Mouse (Mus musculus) kidney, postnatal 14 days (tissue): ENCODE results near the gene Ccdc102a.
"Not testable (repeated sequence)": the region's sequence is repeated elsewhere in the genome, so short reads cannot be mapped to it uniquely, and the experiment has no call there.

Source experiments
- DNase-seq: peaks from one replicate; pipeline ENCODE4 v3.0.0; 2022; ENCODE audit warnings: mixed read lengths

The Ccdc102a gene

GRCm38 (mm10) chr8:94872576-94872975 lies 45.3 kb downstream of the Ccdc102a start:
- no peak for DNase-seq

GRCm38 (mm10) chr8:94872156-94872555 lies 45.7 kb downstream of the Ccdc102a start:
- no peak for DNase-seq

- peak; percentile 85 for DNase-seq
Measured at GRCm38 (mm10) chr8:94871108-94871894, 46.6 kb downstream of the Ccdc102a start.

GRCm38 (mm10) chr8:94870474-94871107 lies 47.3 kb downstream of the Ccdc102a start:
- no peak for DNase-seq

- DNase-seq: no peak
Measured at GRCm38 (mm10) chr8:94870003-94870402, 47.9 kb downstream of the Ccdc102a start.

GRCm38 (mm10) chr8:94869146-94869545 lies 48.8 kb downstream of the Ccdc102a start:
- no peak for DNase-seq

- DNase-seq: no peak
Measured at GRCm38 (mm10) chr8:94866921-94867320, 51.0 kb downstream of the Ccdc102a start.

GRCm38 (mm10) chr8:94865292-94865691 lies 52.6 kb downstream of the Ccdc102a start:
- DNase-seq: no peak

GRCm38 (mm10) chr8:94863897-94864673 lies 53.8 kb downstream of the Ccdc102a start:
- no peak for DNase-seq

- DNase-seq: peak; percentile 62
Measured at GRCm38 (mm10) chr8:94862487-94863220, 55.2 kb downstream of the Ccdc102a start.

- DNase-seq: peak; percentile 77
Measured at GRCm38 (mm10) chr8:94861352-94861910, 56.5 kb downstream of the Ccdc102a start.

- peak; percentile 92 for DNase-seq
Measured at GRCm38 (mm10) chr8:94857346-94858173, 60.3 kb downstream of the Ccdc102a start, which contains the start of gene Polr2c. Gene Polr2c (plus strand): TSS chr8:94857450.

- no peak for DNase-seq
Measured at GRCm38 (mm10) chr8:94857011-94857345, 60.9 kb downstream of the Ccdc102a start.

GRCm38 (mm10) chr8:94854761-94855160 lies 63.1 kb downstream of the Ccdc102a start:
- not testable (repeated sequence) for DNase-seq
